Mouse (Mus musculus) T-helper 2 cell (primary cell): Measurements from ENCODE around the gene Myh7.
"Not testable (repeated sequence)": the region's sequence is repeated elsewhere in the genome, so short reads cannot be mapped to it uniquely, and the experiment has no call there.

Experiments used
- in situ Hi-C: fragments of 300-600 bp; cut with MboI, MseI; formaldehyde crosslinking; loops from one replicate; pipeline ENCODE4 v1.15.1; 2025; ENCODE audit warnings: high pct_unique_total_duplicates

Gene Myh7

DNA sequence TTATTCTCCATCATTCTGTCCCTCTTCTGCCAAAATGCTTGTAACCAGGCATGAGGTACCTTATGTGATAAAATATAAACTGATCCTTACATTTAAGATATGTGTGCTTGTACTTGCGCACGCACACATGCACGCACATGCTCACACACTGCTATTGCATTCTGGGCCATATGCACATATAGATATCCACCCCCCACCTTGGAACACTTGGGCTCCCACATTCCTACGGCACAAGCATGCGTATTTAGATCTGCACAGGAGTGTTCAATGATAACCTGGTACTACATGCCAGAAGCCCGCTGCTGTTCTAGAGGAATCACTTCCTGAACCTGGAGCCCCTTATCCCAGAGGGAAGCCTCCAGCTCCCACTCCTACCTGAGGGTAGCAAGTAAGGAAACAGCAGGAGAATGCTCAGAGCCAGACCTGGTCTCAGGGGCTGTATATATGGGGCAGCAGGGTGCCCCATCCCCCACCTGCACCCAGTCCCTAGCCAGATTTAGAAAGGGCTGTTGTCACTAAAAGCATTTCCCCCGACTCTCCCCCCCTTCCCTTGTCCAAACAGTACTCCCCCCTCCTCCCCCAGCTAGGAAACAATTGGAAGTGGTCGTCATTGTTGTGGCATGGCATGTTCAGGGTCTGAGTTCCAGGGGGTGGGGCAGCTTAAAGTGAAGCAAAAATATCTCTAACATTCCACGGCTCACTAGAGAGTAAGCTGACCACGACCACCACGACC lies at the start of gene Myh7:
TSS of gene Myh7 (minus strand) at position 491 of the 733 bp plus-strand sequence.
- in situ Hi-C loops, result loop anchor here (10.0 kb wide), 1 partner anchor 200 kb away; no protein-coding TSS in a partner anchor

DNA sequence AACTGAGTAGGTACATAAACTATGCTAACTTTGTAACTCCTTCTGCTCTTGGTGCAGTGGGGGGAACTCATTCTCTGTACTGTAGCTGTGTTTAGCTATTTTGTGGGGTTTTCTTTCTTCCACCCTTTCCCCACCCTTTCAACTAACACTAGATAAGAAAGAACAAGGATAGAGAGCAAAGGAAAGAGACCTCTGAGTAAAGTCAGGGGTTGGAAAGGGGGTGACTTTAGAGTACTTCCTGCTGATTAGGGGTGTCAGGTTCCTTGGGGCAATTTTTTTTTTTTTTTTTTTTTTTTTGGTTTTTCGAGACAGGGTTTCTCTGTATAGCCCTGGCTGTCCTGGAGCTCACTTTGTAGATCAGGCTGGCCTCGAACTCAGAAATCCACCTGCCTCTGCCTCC lies 49.3 kb upstream of the Myh7 start:
- in situ Hi-C loops, result not testable (repeated sequence)

DNA sequence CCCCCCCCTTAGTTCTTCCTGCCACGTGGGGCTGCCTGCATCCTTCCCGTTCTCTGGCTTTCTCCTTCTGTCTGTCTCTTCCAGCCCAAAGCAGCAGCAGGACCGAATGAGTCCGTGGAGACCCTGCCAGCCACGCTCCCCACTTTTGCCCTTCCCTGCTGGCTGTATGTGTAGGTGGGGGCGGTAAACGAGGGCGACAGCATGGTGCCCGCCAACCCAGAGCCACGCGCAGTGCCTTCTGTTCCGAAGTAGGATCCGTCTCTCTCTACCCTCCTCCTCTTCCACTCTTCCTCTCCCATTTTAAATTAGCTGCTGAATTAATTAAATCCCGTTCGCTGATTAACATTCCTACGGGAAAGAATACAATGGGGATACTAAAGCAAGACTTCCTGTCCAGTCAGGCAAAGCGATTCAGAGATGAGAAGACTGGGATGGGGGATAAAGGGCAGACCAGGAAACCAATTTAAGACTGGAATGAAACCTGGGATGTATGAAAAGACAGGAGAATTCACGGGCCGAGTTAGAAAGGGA lies 38.3 kb upstream of the Myh7 start:
- in situ Hi-C loops, result no loop called here

DNA sequence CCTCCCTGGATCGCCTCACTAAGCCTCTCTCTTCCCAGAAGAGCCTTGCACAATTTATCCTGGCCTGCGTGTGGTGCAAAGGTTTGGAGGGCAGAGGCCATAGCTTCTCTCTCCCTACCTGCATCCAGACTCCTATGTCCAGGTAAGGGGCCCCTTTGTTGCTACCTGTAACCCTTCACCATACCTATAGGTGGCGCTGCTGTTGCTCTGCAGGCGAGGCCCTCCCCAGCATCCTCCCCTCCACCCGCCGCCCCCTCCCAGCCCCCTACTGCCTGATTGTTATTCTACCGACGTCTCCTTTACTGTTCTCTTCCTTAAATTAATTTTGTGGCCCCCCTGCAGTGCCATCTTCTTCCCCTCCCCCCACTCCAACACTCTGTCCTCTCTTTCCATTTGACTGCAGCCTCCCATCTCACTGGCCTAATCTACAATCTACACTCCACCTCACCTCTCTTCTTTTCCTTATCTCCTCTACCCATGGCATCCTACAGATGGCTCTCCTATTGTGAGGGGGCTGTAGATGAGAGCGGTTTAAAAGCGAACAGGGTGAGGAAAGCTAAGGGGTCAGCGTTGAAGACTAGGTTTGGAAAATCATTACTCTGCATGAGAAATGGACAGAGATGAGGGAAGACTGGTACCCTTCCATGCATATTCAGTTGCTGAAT lies 34.7 kb upstream of the Myh7 start:
- in situ Hi-C loops, result loop anchor here (5.0 kb wide), 1 partner anchor 48 kb away; no protein-coding TSS in a partner anchor

DNA sequence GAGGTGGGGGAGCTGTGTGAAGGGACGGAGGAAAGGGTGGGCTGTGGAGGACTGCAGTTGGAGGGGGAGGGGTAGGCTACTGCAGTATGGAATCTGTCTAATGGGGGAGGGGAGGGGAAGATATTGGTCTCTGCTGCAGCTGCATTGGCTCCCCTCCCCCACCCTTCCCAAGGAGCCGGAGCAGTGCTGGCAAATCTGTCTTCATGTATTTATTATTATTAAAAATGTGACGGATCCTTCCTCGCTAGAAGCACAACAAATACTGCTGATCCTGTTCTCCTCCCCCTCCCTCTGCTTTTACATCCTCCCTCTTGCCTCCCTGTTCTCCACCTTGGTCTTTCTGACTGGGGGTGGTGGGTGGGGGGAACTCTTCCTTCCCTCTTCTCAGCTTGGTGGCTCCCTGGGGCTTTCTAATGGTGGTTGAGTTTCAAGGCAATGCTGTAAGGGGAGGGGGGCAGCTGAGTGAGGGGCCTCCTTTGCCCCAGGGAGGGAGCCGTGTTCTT lies 34.0 kb upstream of the Myh7 start:
- in situ Hi-C loops, result loop anchor here (5.0 kb wide), 1 partner anchor 49 kb away; no protein-coding TSS in a partner anchor

DNA sequence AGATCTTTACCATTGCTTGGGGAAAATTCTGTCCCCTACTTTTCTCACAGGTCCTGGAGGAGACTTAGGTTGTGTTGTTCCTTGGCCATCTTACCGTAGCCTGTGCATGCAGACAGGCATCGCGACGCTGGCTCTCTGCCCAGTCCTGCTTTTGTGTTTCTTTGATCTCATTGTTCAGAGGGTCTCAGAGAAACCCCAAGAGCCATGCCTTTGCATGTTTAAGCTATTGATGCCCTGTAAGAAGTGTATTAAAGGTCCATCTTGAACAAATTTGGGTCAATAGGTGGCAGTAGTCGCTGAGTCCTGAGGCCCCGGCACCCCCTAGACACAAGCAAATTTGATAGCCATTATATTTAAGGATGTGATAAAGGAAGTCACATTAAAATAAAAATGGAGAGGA lies 33.2 kb upstream of the Myh7 start:
- in situ Hi-C loops, result loop anchor here (5.0 kb wide), 1 partner anchor 50 kb away; no protein-coding TSS in a partner anchor

DNA sequence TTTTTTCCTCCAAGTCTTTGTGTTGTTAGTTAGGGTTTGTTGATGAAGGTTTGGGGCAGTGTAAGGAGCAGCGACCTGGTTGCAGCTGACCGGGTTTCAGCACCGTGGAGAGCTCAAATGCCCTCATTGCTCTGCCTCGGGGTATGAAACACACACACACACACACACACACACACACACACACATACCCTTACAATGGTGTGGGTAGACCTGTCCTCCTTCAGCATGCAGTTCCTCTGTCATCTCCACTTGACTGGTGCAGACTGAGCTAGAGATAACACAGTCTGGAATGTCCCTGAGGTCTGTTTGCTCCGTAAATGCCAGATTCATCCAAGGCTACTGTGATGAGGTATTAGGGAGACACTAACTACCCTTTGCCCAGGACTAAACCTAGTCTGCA lies 32.8 kb upstream of the Myh7 start:
- in situ Hi-C loops, result loop anchor here (5.0 kb wide), 1 partner anchor 50 kb away; no protein-coding TSS in a partner anchor

DNA sequence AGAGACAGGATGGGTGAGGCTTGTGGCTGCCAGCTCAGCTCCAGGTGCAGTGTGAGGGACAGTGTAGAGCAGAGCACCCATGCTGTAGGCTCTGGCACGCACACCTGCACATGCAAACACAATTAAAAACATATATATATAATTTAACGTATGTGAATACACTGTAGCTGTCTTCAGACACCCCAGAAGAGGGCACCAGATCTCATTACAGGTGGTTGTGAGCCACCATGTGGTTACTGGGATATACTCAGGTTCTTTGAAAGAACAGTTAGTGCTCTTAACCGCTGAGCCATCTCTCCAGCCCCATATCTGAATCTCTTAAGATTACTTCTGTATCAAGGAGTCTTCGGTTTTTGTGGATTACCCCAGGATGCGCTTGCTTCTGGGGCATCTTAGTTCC lies 31.1 kb upstream of the Myh7 start:
- in situ Hi-C loops, result loop anchor here (5.0 kb wide), 1 partner anchor 52 kb away; no protein-coding TSS in a partner anchor

DNA sequence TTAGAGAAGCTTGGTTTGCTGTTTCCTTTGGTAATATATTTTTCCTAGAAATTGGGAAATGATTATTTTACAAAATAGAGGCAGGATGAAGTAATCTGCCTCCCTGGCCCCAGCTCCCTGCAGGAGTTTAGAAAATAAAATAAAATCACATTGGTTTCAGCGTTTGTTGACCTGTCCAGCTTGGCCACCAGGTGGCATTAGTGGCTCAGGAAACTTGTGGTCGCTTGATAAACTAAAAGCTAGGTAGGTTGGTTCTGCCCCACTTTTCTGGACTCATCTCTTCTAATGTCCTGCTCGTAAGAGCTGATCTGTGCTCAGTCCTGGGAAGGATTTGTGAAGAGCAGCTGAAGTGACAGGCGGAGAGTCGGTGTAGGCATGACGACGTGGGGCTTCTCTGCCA lies 29.8 kb upstream of the Myh7 start:
- in situ Hi-C loops, result no loop called here

DNA sequence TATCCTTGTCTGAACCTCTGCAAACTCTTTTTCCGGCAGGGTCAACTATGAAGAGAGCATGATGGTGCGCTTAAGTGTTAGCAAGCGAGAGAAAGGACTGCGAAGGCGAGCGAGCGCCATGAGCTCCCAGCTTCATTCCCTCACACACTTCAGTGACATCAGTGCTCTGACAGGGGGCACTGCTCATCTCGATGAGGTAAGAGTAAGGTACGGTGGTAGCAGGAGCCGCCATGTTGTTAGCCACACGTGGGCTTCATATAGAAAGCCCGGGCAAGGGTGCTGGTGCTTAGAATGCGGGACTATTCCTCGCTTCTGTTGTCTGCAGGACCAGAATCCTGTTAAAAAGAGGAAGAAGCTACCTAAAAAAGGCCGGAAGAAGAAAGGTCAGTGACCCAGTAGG lies 28.6 kb upstream of the Myh7 start:
- in situ Hi-C loops, result no loop called here

DNA sequence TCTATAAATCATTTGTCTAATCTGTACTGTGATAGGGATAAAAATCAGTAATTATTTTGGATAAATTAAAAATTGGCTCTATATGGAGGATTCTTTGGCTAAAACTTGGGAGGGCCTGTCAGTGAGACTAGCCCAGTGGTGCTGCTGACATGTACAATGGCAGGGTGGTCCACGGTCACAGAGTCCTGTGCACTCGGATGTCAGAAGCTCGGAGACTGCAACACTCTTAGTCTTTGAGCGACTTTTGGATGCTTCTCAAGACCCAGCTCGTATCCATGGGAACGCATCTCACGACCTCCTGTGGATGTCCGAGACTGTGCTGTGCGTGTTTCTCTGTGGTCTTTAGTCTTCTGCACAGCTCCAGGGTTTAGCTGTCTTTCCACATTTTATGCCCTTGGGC lies 26.0 kb upstream of the Myh7 start:
- in situ Hi-C loops, result no loop called here

DNA sequence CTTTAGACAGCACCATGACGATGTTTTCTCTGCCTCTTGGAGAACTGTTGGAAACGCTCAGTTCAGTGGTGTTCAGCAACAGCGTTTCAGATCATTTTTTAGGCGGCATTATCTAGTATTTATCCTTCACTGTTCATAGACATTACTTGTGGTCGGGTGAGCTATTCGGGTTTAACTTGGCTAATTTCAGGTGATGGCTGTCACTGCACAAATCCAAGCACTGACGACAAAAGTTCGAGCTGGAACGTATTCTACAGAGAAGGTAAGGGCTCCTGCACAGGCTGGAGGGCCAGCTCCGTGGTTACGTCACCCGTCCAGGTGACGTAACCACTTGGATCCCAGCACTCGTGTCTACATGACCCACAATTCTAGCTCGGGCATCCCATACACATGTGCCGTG lies 22.4 kb upstream of the Myh7 start:
- in situ Hi-C loops, result loop anchor here (5.0 kb wide), 1 partner anchor 120 kb away; no protein-coding TSS in a partner anchor

DNA sequence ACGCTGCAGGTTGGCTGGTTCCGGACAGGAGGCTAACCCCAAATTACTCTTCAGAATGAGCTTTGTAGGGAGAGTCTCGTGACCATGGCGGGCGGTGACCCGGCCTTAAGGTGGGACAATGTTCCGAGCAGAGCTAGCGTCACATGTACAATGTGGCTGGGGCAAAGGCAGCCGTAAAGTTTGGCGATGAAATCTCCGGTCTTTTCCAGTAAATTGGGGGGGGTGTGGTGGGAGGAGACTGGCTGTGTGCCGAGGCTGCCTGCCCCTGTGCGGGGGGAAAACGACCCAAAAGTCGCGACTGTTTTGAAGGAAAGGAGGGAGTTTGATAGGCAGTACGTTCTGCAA lies 21.3 kb upstream of the Myh7 start:
- in situ Hi-C loops, result loop anchor here (5.0 kb wide), 1 partner anchor 118 kb away; no protein-coding TSS in a partner anchor

DNA sequence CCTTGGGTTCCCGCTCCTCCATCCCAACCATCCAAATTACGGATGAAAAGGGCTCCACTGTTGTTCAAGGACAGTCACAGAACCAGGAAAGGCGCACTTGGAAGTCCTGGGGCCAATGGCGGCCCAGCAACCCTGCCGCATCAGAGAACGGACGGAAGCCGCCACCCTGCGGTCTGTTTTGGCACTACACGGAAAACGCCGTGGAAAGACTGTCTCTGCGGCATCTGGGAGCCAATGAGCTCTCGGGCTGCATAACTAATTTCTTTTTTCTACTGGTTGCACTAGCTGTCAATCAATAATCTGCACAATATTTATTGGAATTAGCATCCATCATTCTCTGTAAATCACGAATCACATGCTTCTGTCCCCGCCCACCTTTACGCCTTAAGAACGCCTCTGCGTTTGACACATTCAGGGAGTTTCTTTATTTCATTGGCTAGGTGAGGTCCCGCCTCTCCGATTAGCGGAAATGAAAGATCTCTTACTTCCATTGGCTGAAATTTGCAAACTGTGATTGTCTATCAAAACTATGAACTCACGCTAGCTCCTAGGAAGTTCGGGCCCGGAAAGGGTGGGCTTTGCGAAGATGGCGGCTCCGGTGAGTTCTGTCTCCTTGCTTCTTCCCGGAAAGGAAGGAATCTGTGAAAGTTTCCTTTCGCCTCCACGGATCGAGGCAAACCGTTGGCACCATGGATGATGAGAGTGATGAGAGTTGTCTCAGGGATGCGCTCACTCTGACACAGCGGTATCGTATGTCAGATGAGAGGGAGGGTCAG lies 20.8 kb upstream of the Myh7 start, which contains the start of gene Ngdn:
TSS of gene Ngdn (plus strand) at position 464 of the 776 bp plus-strand sequence.
- in situ Hi-C loops, result loop anchor here (5.0 kb wide), 1 partner anchor 118 kb away; no protein-coding TSS in a partner anchor

DNA sequence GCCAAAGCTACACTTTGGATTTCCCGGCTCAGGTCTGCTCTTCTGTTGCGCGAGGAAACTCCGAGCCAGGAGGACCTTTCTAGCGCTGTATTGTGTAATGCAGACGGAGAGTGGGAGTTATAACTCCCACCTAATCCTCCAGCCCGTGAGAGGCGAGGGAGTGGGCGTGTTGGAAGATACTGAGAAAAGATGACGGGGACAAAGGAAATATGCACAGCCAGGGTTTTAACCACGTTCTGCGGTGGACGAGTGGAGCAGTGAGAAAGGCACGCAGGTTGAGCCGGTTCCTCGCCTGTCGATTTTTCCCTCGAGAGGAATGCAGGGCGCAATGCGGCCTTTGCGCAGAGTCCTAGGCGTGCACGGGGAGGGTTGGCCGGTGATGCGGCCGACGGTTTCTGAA lies 20.2 kb upstream of the Myh7 start:
- in situ Hi-C loops, result no loop called here

DNA sequence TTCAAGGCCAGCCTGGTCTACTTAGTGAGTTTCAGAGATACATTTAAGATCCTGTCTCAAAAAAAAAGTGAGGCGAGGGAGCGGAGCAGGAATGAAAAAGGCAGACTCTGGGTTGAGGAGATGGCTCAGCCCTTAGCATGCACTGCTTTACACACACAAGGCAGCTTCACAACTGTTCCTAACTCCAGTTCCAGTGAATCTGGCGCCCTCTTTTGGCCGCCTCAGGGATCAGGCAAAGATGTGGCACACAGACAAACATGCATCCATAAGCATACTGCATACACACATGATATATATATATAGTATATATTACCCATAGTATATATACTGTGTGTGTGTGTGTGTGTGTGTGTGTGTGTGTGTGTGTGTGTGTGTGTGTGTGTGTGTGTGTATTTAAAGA lies 16.7 kb upstream of the Myh7 start:
- in situ Hi-C loops, result no loop called here

DNA sequence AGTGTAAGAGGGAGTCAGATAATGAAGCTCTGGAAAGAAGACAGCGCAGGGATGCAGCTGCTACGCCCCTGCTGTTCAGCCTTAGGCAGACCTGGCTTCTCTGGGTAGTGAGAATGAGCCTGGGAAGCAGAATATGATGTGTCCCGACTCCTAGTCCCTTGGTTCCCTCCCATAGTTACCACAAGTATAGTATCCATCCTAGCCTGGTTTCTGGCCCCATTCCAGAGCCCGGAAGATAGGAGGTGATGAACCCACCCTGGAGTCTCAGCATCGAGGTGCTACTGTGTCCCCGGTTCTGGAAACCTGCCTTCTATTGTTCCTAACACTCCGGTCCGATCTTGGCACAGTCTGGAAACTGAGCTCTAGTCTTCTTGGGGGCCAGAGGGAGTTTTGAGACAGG lies 14.0 kb upstream of the Myh7 start:
- in situ Hi-C loops, result no loop called here

DNA sequence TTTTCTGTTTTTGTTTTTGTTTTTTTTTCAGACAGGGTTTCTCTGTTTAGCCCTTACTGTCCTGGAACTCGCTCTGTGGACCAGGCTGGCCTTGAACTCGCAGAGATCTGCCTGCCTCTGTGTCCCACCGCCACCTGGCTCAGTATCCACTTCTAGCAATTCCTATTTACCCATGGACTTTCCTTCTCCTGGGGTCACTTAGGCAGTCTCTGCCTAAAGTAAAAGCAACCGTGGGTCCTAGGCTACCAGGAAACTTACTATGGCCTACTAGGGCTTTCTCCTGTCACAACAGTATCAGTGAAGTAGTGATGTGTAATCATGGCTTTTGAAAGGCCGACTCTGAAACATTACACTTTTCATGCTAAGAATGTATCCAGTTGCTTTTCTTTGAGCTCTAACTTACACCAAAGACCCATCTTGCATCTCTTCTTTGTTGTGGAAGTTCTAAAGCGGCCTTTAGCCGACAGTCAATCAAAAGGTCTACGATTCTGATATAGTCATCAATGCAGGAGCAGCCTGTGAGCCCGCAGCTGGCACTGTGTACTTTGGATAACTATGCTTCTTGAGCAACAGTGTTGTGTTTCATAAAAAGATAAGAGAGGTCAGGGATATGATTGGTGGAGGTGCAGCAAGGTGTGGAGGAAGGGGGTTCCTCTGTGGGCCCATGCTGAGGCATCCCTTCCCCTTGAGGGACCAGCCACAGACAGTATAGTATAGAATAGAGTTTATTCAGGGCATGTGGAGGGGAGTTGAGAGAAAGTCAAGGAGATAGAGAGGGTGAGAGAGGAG lies 12.9 kb upstream of the Myh7 start:
- in situ Hi-C loops, result no loop called here

DNA sequence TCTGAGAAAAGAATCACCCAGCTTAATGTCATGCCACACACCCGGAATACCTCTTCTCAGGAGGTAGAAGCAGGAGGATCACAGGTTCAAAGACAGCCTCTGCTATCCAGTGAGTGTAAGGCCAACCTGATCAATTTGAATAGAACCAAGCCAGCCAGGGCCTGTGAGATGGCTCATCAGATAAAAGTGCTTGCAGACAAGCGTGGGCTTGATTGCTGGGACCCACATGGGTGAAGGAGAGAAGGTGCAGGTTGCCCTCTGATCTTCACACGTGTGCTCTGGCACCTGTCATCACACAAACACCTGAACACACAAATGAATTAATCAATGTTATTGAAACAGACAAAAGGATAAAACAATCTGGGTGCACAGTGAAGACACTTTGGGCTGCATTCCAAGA lies 12.1 kb upstream of the Myh7 start:
- in situ Hi-C loops, result no loop called here

DNA sequence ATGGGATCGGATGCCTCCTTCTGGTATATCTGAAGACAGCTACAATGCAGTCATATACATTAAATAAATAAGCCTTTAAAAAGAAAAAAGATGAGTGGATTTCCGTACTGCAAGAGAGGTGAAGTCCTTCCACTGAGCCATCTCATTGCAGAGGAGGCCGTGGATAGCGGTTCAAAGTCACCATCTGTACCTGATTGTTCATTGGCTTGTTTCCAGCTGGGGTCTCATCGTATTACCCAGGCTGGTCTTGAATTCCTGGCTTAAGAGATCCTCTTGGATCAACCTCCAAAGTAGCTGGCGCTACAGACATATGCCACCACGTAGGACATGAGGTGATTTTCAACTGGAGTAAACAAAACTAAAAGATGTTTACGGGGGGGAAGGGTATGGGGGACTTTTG lies 11.5 kb upstream of the Myh7 start:
- in situ Hi-C loops, result no loop called here

DNA sequence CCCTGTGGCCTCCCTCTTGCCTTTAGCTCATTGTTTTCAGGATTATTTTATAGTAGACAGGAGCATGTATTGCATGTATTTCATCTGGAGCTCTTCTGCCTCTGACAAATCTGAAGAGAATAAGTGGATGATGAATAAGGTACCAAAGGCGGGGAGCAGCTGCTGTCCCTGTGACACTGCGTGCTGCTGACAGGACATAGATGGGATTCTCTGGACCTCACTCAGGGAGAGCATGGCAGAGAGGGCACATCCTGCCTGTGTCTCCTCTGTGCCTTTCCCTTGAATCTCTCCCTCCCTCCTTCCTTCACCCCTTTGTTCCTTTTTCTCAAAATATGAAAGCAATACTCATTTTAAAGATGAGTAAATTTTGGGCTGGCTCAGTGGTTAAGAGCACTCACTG lies 11.1 kb upstream of the Myh7 start:
- in situ Hi-C loops, result no loop called here
